Mouse (Mus musculus): ENCODE measurements around the gene Snapin.

DNA sequence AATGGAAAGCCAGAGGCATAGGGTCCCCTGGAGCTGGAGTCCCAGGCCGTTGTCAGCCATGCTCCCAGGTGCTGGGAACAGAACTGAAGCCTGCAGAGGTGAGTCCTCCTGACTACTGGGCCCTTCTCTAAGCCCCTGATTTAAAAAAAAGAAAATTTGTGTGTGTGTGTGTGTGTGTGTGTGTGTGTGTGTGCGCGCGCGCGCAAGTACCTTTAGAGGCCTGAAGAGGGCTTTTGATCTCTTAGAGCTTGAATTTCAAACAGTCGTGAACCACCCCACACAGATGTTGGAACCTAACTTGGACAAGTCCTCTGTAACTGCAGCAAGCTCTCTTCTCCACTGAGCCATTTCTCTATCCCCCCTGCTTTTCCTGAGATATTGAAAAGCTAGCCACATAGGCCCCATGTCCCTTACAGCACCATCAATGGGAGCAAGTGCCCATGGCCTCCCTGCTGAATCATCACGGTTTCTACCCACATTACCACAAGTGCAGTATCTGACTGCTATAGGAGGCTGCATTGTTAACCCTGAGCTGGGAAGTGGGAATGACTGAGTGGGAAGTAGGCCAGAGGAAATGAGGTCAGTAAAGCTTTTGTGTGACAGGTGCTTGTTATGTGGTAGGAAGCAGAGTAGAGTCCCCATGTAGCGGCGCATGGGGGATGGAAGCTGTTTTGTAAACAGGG is 23.1 kb downstream of the Snapin start:
- TF ChIP-seq ELF1 (IDR thresholded peaks at IDR 0.05; ENCODE audit: low read depth, low read length) (no peak), RAD21 (IDR thresholded peaks at IDR 0.05; ENCODE audit: low read depth, low read length) (no peak), POLR2A (IDR thresholded peaks at IDR 0.05; ENCODE audit: low read depth, low read length) (no peak), CTCF (conservative IDR thresholded peaks at IDR 0.05 in 1 of 2, IDR thresholded peaks at IDR 0.05 in 1 of 2; ENCODE audit: low read depth in 2 of 2, low read length in 2 of 2) (peak in 1 of 2 experiments; percentile 16; a peak in 2 of 4 replicates), BHLHE40 (IDR thresholded peaks at IDR 0.05; ENCODE audit: low read depth, low read length) (no peak), EP300 (IDR thresholded peaks at IDR 0.05; ENCODE audit: low read length) (no peak), NRF1 (IDR thresholded peaks at IDR 0.05; ENCODE audit: low read depth, low read length) (no peak), NELFE (IDR thresholded peaks at IDR 0.05; ENCODE audit: low read depth, low read length) (no peak), JUND (conservative IDR thresholded peaks at IDR 0.05; ENCODE audit: low read depth, low read length) (no peak), GABPA (IDR thresholded peaks at IDR 0.05; ENCODE audit: insufficient replicate concordance, low read depth, low read length) (no peak), TCF12 (IDR thresholded peaks at IDR 0.05; ENCODE audit: low read depth, low read length) (no peak)
